Mouse (Mus musculus): ENCODE measurements around the gene Lgr6. TPM values are rescaled to one million over a fixed set of nuclear protein-coding genes. Genes with fewer than 3 reads are reported as not detected.
"Not testable (repeated sequence)": the region's sequence is repeated elsewhere in the genome, so short reads cannot be mapped to it uniquely, and the experiment has no call there.

Lgr6 gene
- polyA plus RNA-seq, 1 experiment, result not detected

- Histone ChIP-seq H3K27ac (ENCODE audit: insufficient read depth, low read depth, low read length) (no peak overlapping the region), H3K4me3 (ENCODE audit: insufficient read depth, low read depth, low read length) (no peak overlapping the region), H3K4me1 (ENCODE audit: control insufficient read depth, insufficient read depth, low read length) (peaks cover 11% of the 10 kb centered on the region)
- 11% methylated on average over 8 of the region's 8 CpGs for WGBS
- TF ChIP-seq POLR2A (IDR thresholded peaks at IDR 0.05; ENCODE audit: insufficient read depth, low read depth, low read length) (no peak), CTCF (IDR thresholded peaks at IDR 0.05; ENCODE audit: insufficient read depth, low read depth, low read length) (peak; percentile 88)
Observed at GRCm38 (mm10) chr1:135112661-135113060, 7.6 kb upstream of the Lgr6 start.

GRCm38 (mm10) chr1:135111271-135111670, 6.2 kb upstream of the Lgr6 start:
- 68% methylated on average over 5 of the region's 5 CpGs for WGBS
- not testable (repeated sequence) for H3K4me3 ChIP-seq (ENCODE audit: insufficient read depth, low read depth, low read length); H3K27ac ChIP-seq (ENCODE audit: insufficient read depth, low read depth, low read length)
- H3K4me1 ChIP-seq (ENCODE audit: control insufficient read depth, insufficient read depth, low read length), result peaks cover 11% of the 10 kb centered on the region

GRCm38 (mm10) chr1:135110075-135110474, 5.0 kb upstream of the Lgr6 start:
- Histone ChIP-seq H3K4me1 (ENCODE audit: control insufficient read depth, insufficient read depth, low read length) (peaks cover 17% of the 10 kb centered on the region), H3K4me3 (ENCODE audit: insufficient read depth, low read depth, low read length) (no peak overlapping the region), H3K27ac (ENCODE audit: insufficient read depth, low read depth, low read length) (no peak overlapping the region)
- WGBS, result 17% methylated on average over 6 of the region's 6 CpGs
- TF ChIP-seq POLR2A (IDR thresholded peaks at IDR 0.05; ENCODE audit: insufficient read depth, low read depth, low read length) (no peak), CTCF (IDR thresholded peaks at IDR 0.05; ENCODE audit: insufficient read depth, low read depth, low read length) (peak; percentile 65)

GRCm38 (mm10) chr1:135108611-135109010, 3.5 kb upstream of the Lgr6 start:
- WGBS, result 54% methylated on average over 6 of the region's 6 CpGs
- Histone ChIP-seq H3K27ac (ENCODE audit: insufficient read depth, low read depth, low read length) (no peak overlapping the region), H3K4me1 (ENCODE audit: control insufficient read depth, insufficient read depth, low read length) (peaks cover 17% of the 10 kb centered on the region), H3K4me3 (ENCODE audit: insufficient read depth, low read depth, low read length) (no peak overlapping the region)
- TF ChIP-seq POLR2A (IDR thresholded peaks at IDR 0.05; ENCODE audit: insufficient read depth, low read depth, low read length), result no peak
- TF ChIP-seq CTCF (IDR thresholded peaks at IDR 0.05; ENCODE audit: insufficient read depth, low read depth, low read length), result peak; percentile 31; the same call in 1 of the 2 replicates

- Histone ChIP-seq H3K4me1 (ENCODE audit: control insufficient read depth, insufficient read depth, low read length) (peaks cover 19% of the 10 kb centered on the region), H3K27ac (ENCODE audit: insufficient read depth, low read depth, low read length) (0 out of 2 replicates have a peak overlapping the region, but pooled peaks have one; percentile 7), H3K4me3 (ENCODE audit: insufficient read depth, low read depth, low read length) (peak overlapping the region; percentile 79; the same call in 1 of the 2 replicates)
- 3% methylated on average over 8 of the region's 8 CpGs for WGBS
- TF ChIP-seq POLR2A (IDR thresholded peaks at IDR 0.05; ENCODE audit: insufficient read depth, low read depth, low read length) (no peak), CTCF (IDR thresholded peaks at IDR 0.05; ENCODE audit: insufficient read depth, low read depth, low read length) (peak; percentile 77)
Observed at GRCm38 (mm10) chr1:135105951-135106350, 875 bp upstream of the Lgr6 start.

GRCm38 (mm10) chr1:135100400-135100799, 4.7 kb downstream of the Lgr6 start:
- peak overlapping the region; percentile 26; the same call in 1 of the 2 replicates for H3K27ac ChIP-seq (ENCODE audit: insufficient read depth, low read depth, low read length)
- TF ChIP-seq POLR2A (IDR thresholded peaks at IDR 0.05; ENCODE audit: insufficient read depth, low read depth, low read length) (no peak; the same call in 1 of the 2 replicates), CTCF (IDR thresholded peaks at IDR 0.05; ENCODE audit: insufficient read depth, low read depth, low read length) (no peak)
- peaks cover 43% of the 10 kb centered on the region for H3K4me1 ChIP-seq (ENCODE audit: control insufficient read depth, insufficient read depth, low read length)
- H3K4me3 ChIP-seq (ENCODE audit: insufficient read depth, low read depth, low read length), result peak overlapping the region; percentile 21
- WGBS, result 40% methylated on average over 7 of the region's 7 CpGs

GRCm38 (mm10) chr1:135098441-135098840, 6.6 kb downstream of the Lgr6 start:
- TF ChIP-seq POLR2A (IDR thresholded peaks at IDR 0.05; ENCODE audit: insufficient read depth, low read depth, low read length) (no peak), CTCF (IDR thresholded peaks at IDR 0.05; ENCODE audit: insufficient read depth, low read depth, low read length) (no peak)
- no peak overlapping the region for H3K4me3 ChIP-seq (ENCODE audit: insufficient read depth, low read depth, low read length)
- no peak overlapping the region for H3K27ac ChIP-seq (ENCODE audit: insufficient read depth, low read depth, low read length)
- peaks cover 50% of the 10 kb centered on the region for H3K4me1 ChIP-seq (ENCODE audit: control insufficient read depth, insufficient read depth, low read length)
- 39% methylated on average over 7 of the region's 7 CpGs for WGBS

- Histone ChIP-seq H3K4me3 (ENCODE audit: insufficient read depth, low read depth, low read length) (no peak overlapping the region), H3K4me1 (ENCODE audit: control insufficient read depth, insufficient read depth, low read length) (peaks cover 50% of the 10 kb centered on the region), H3K27ac (ENCODE audit: insufficient read depth, low read depth, low read length) (no peak overlapping the region)
- 93% methylated on average over 6 of the region's 6 CpGs for WGBS
- TF ChIP-seq CTCF (IDR thresholded peaks at IDR 0.05; ENCODE audit: insufficient read depth, low read depth, low read length), result no peak
- no peak for TF ChIP-seq POLR2A (IDR thresholded peaks at IDR 0.05; ENCODE audit: insufficient read depth, low read depth, low read length)
Observed at GRCm38 (mm10) chr1:135097441-135097840, 7.6 kb downstream of the Lgr6 start.

- Histone ChIP-seq H3K4me1 (ENCODE audit: control insufficient read depth, insufficient read depth, low read length) (peaks cover 51% of the 10 kb centered on the region), H3K27ac (ENCODE audit: insufficient read depth, low read depth, low read length) (no peak overlapping the region), H3K4me3 (ENCODE audit: insufficient read depth, low read depth, low read length) (no peak overlapping the region)
- no peak for TF ChIP-seq POLR2A (IDR thresholded peaks at IDR 0.05; ENCODE audit: insufficient read depth, low read depth, low read length)
- TF ChIP-seq CTCF (IDR thresholded peaks at IDR 0.05; ENCODE audit: insufficient read depth, low read depth, low read length), result no peak
- WGBS, result 68% methylated on average over 11 of the region's 11 CpGs
Observed at GRCm38 (mm10) chr1:135096312-135096711, 8.8 kb downstream of the Lgr6 start.

- TF ChIP-seq POLR2A (IDR thresholded peaks at IDR 0.05; ENCODE audit: insufficient read depth, low read depth, low read length), result no peak
- no peak for TF ChIP-seq CTCF (IDR thresholded peaks at IDR 0.05; ENCODE audit: insufficient read depth, low read depth, low read length)
Observed at GRCm38 (mm10) chr1:135095189-135095588, 9.9 kb downstream of the Lgr6 start.

More at GRCm38 (mm10) chr1:135095189-135095588, 9.9 kb downstream of the Lgr6 start:
- 64% methylated on average over 7 of the region's 7 CpGs for WGBS
- peaks cover 47% of the 10 kb centered on the region for H3K4me1 ChIP-seq (ENCODE audit: control insufficient read depth, insufficient read depth, low read length)
- no peak overlapping the region for H3K27ac ChIP-seq (ENCODE audit: insufficient read depth, low read depth, low read length)
- no peak overlapping the region for H3K4me3 ChIP-seq (ENCODE audit: insufficient read depth, low read depth, low read length)
